Mouse (Mus musculus): Measurements from ENCODE around the gene C5ar2. TPM values are rescaled to one million over a fixed set of nuclear protein-coding genes. Genes with fewer than 3 reads are reported as not detected.
A peak's percentile ranks its signal among the peaks of the same experiment; 100 is the strongest.

C5ar2 gene
- polyA plus RNA-seq, 1 experiment from 2014 or later, result 1.1 TPM

- DNase-seq (ENCODE audit: low spot score), result peak; percentile 97
- peak within 1 kb of the TSS; percentile 68 for H3K4me2 ChIP-seq (replicated peaks; ENCODE audit: low read depth, low read length)
- whole genome bisulfite sequencing, result under 1% methylated on average over 34 of the region's 34 CpGs
- peak; percentile 63 for TF ChIP-seq CTCF (IDR thresholded peaks at IDR 0.05)
- TF ChIP-seq EP300 (IDR thresholded peaks at IDR 0.05), result no peak
- no peaks in the 10 kb centered on the region for H3K27me3 ChIP-seq (replicated peaks; ENCODE audit: insufficient read depth, low read length)
- H3K9me3 ChIP-seq (ENCODE audit: low read length), result no peaks in the 10 kb centered on the region
- peaks cover 6% of the 10 kb centered on the region for H3K36me3 ChIP-seq (ENCODE audit: insufficient read depth, low read length)
- H3K4me1 ChIP-seq (ENCODE audit: insufficient read depth, low read depth, low read length), result peaks cover 8% of the 10 kb centered on the region; the same call in 1 of the 2 replicates
- peak; percentile 98 for ATAC-seq
- peak within 1 kb of the TSS; percentile 69 for H3K4me3 ChIP-seq (ENCODE audit: low read depth, low read length)
- peak within 1 kb of the TSS; percentile 54 for H3K9ac ChIP-seq (replicated peaks; ENCODE audit: low read depth)
- peak within 1 kb of the TSS; percentile 70 for H3K27ac ChIP-seq (ENCODE audit: low read length)
Observed at GRCm38 (mm10) chr7:16221582-16222272, 22.2 kb downstream of the C5ar2 start, which contains the start of gene Dhx34. Gene Dhx34, minus strand, starts transcription at chr7:16222037.

- DNase-seq (ENCODE audit: low spot score), result no peak
- TF ChIP-seq CTCF (IDR thresholded peaks at IDR 0.05) (no peak), EP300 (IDR thresholded peaks at IDR 0.05) (no peak)
- WGBS, result 95% methylated on average over 9 of the region's 9 CpGs
- Histone ChIP-seq H3K9me3 (ENCODE audit: low read length) (no peaks in the 10 kb centered on the region), H3K27me3 (replicated peaks; ENCODE audit: insufficient read depth, low read length) (no peaks in the 10 kb centered on the region), H3K36me3 (ENCODE audit: insufficient read depth, low read length) (peaks cover 26% of the 10 kb centered on the region), H3K27ac (ENCODE audit: low read length) (no peak overlapping the region), H3K4me3 (ENCODE audit: low read depth, low read length) (no peak overlapping the region), H3K4me2 (replicated peaks; ENCODE audit: low read depth, low read length) (no peak overlapping the region), H3K9ac (replicated peaks; ENCODE audit: low read depth) (no peak overlapping the region), H3K4me1 (ENCODE audit: insufficient read depth, low read depth, low read length) (no peaks in the 10 kb centered on the region)
- no peak for ATAC-seq
Observed at GRCm38 (mm10) chr7:16213986-16214385, 30.0 kb downstream of the C5ar2 start.

- ATAC-seq (no peak), DNase-seq (ENCODE audit: low spot score) (no peak)
- 84% methylated on average over 6 of the region's 6 CpGs for WGBS
- H3K36me3 ChIP-seq (ENCODE audit: insufficient read depth, low read length), result peaks cover 26% of the 10 kb centered on the region
- no peaks in the 10 kb centered on the region for H3K4me1 ChIP-seq (ENCODE audit: insufficient read depth, low read depth, low read length)
- no peak overlapping the region for H3K27ac ChIP-seq (ENCODE audit: low read length)
- H3K9ac ChIP-seq (replicated peaks; ENCODE audit: low read depth), result no peak overlapping the region
- no peaks in the 10 kb centered on the region for H3K27me3 ChIP-seq (replicated peaks; ENCODE audit: insufficient read depth, low read length)
- no peak overlapping the region for H3K4me2 ChIP-seq (replicated peaks; ENCODE audit: low read depth, low read length)
- H3K9me3 ChIP-seq (ENCODE audit: low read length), result no peaks in the 10 kb centered on the region
- TF ChIP-seq EP300 (IDR thresholded peaks at IDR 0.05) (no peak), CTCF (IDR thresholded peaks at IDR 0.05) (no peak)
- H3K4me3 ChIP-seq (ENCODE audit: low read depth, low read length), result no peak overlapping the region
Observed at GRCm38 (mm10) chr7:16213196-16213595, 30.8 kb downstream of the C5ar2 start.

- Histone ChIP-seq H3K9me3 (ENCODE audit: low read length) (no peaks in the 10 kb centered on the region), H3K4me3 (ENCODE audit: low read depth, low read length) (no peak overlapping the region), H3K4me2 (replicated peaks; ENCODE audit: low read depth, low read length) (no peak overlapping the region), H3K4me1 (ENCODE audit: insufficient read depth, low read depth, low read length) (no peaks in the 10 kb centered on the region), H3K27me3 (replicated peaks; ENCODE audit: insufficient read depth, low read length) (no peaks in the 10 kb centered on the region), H3K27ac (ENCODE audit: low read length) (no peak overlapping the region), H3K9ac (replicated peaks; ENCODE audit: low read depth) (no peak overlapping the region), H3K36me3 (ENCODE audit: insufficient read depth, low read length) (peaks cover 18% of the 10 kb centered on the region)
- ATAC-seq (peak; percentile 25; the same call in 1 of the 2 replicates), DNase-seq (ENCODE audit: low spot score) (peak; percentile 14)
- peak; percentile 56 for TF ChIP-seq CTCF (IDR thresholded peaks at IDR 0.05)
- no peak for TF ChIP-seq EP300 (IDR thresholded peaks at IDR 0.05)
- WGBS, result 75% methylated on average over 12 of the region's 12 CpGs
Observed at GRCm38 (mm10) chr7:16210862-16211365, 33.0 kb downstream of the C5ar2 start.

GRCm38 (mm10) chr7:16208781-16209665 is 34.9 kb downstream of the C5ar2 start:
- DNase-seq (ENCODE audit: low spot score) (peak; percentile 51), ATAC-seq (peak; percentile 53)
- no peaks in the 10 kb centered on the region for H3K27me3 ChIP-seq (replicated peaks; ENCODE audit: insufficient read depth, low read length)
- no peak overlapping the region for H3K4me3 ChIP-seq (ENCODE audit: low read depth, low read length)
- 52% methylated on average over 21 of the region's 21 CpGs for WGBS
- peak; percentile 34; the same call in 1 of the 2 replicates for TF ChIP-seq EP300 (IDR thresholded peaks at IDR 0.05)
- TF ChIP-seq CTCF (IDR thresholded peaks at IDR 0.05), result no peak
- H3K36me3 ChIP-seq (ENCODE audit: insufficient read depth, low read length), result peaks cover 8% of the 10 kb centered on the region; the same call in 1 of the 2 replicates
- peak overlapping the region; percentile 20; the same call in 1 of the 2 replicates for H3K27ac ChIP-seq (ENCODE audit: low read length)
- H3K4me1 ChIP-seq (ENCODE audit: insufficient read depth, low read depth, low read length), result no peaks in the 10 kb centered on the region
- H3K4me2 ChIP-seq (replicated peaks; ENCODE audit: low read depth, low read length), result no peak overlapping the region
- no peaks in the 10 kb centered on the region for H3K9me3 ChIP-seq (ENCODE audit: low read length)
- no peak overlapping the region for H3K9ac ChIP-seq (replicated peaks; ENCODE audit: low read depth)

DNA sequence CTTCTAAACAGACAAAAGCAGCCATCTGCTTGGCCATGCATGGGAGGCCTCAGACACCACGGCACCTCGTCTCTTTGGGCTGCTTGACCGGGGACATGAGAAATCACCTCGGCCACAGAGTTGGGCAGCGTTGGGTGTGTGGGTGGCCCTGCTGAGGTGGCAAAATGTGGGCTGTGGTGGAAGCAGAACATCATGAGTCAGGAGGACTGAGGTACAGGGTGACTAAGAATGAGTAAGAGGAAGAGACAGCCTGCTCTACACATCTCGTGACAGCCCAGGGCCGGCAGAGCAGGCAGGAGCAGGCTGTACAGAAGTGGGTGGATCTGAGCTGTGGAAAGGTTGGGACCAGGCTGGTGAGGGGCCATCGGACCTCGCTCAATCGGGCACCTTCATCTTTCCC is 36.5 kb downstream of the C5ar2 start:
- no peaks in the 10 kb centered on the region for H3K27me3 ChIP-seq (replicated peaks; ENCODE audit: insufficient read depth, low read length)
- no peak overlapping the region for H3K4me3 ChIP-seq (ENCODE audit: low read depth, low read length)
- no peaks in the 10 kb centered on the region for H3K4me1 ChIP-seq (ENCODE audit: insufficient read depth, low read depth, low read length)
- H3K27ac ChIP-seq (ENCODE audit: low read length), result no peak overlapping the region
- no peak overlapping the region for H3K9ac ChIP-seq (replicated peaks; ENCODE audit: low read depth)
- DNase-seq (ENCODE audit: low spot score) (peak; percentile 55), ATAC-seq (peak; percentile 20)
- H3K36me3 ChIP-seq (ENCODE audit: insufficient read depth, low read length), result peaks cover 8% of the 10 kb centered on the region; the same call in 1 of the 2 replicates
- H3K4me2 ChIP-seq (replicated peaks; ENCODE audit: low read depth, low read length), result no peak overlapping the region
- no peaks in the 10 kb centered on the region for H3K9me3 ChIP-seq (ENCODE audit: low read length)
- WGBS, result 89% methylated on average over 10 of the region's 10 CpGs
- TF ChIP-seq EP300 (IDR thresholded peaks at IDR 0.05) (no peak), CTCF (IDR thresholded peaks at IDR 0.05) (no peak)

Measured in lung, postnatal 0 days (tissue).